Mouse (Mus musculus) limb, embryonic 14.5 days (tissue): ENCODE data around the gene Gm11634. TPM values are rescaled to one million over a fixed set of nuclear protein-coding genes. Genes with fewer than 3 reads are reported as not detected.
"Not testable (repeated sequence)": the region's sequence is repeated elsewhere in the genome, so short reads cannot be mapped to it uniquely, and the experiment has no call there.

ENCODE experiments used
- ATAC-seq: fragments of 200-750 bp; cut with Nextera tagmentation; 2 replicates; pipeline ENCODE4 v1.8.0; 2017; ENCODE audit warnings: low read depth, moderate number of reproducible peaks, moderate TSS enrichment; ENCODE audit not compliant: low FRiP score
- DNase-seq: peaks from one replicate; pipeline ENCODE4 v3.0.0-alpha.2; 2015; ENCODE audit warnings: low spot score
- H3K27ac ChIP-seq: fragments of 300-500 bp; sonication (generic); replicated peaks from 2 replicates; pipeline ENCODE4 v1.5.1; 2014; ENCODE audit warnings: low read depth, mild to moderate bottlenecking, low read length, moderate library complexity, mixed read lengths
- H3K27me3 ChIP-seq: fragments of 300-500 bp; sonication (generic); 2 replicates; pipeline ENCODE4 v1.6.1; 2014; ENCODE audit warnings: low read length, mixed read lengths; ENCODE audit not compliant: control insufficient read depth, insufficient read depth
- H3K36me3 ChIP-seq: fragments of 300-500 bp; sonication (generic); 2 replicates; pipeline ENCODE4 v1.6.1; 2014; ENCODE audit warnings: mild to moderate bottlenecking, low read length, moderate library complexity, mixed read lengths; ENCODE audit not compliant: control insufficient read depth, insufficient read depth
- H3K4me1 ChIP-seq: fragments of 300-500 bp; sonication (generic); 2 replicates; pipeline ENCODE4 v1.6.1; 2014; ENCODE audit warnings: antibody characterized with exemption, low read length, mixed read lengths; ENCODE audit not compliant: control insufficient read depth, insufficient read depth
- H3K4me2 ChIP-seq: fragments of 300-500 bp; sonication (generic); replicated peaks from 2 replicates; pipeline ENCODE4 v1.6.1; 2014; ENCODE audit warnings: low read depth, mild to moderate bottlenecking, low read length, moderate library complexity; ENCODE audit not compliant: severe bottlenecking
- H3K4me3 ChIP-seq: fragments of 300-500 bp; sonication (generic); replicated peaks from 2 replicates; pipeline ENCODE4 v1.5.1; 2014; ENCODE audit warnings: low read length
- H3K9ac ChIP-seq: fragments of 300-500 bp; sonication (generic); 2 replicates; pipeline ENCODE4 v1.6.1; 2014; ENCODE audit warnings: mild to moderate bottlenecking, low read depth, low read length, moderate library complexity; ENCODE audit not compliant: severe bottlenecking
- H3K9me3 ChIP-seq: fragments of 300-500 bp; sonication (generic); 2 replicates; pipeline ENCODE4 v1.6.1; 2016; ENCODE audit warnings: low read length; ENCODE audit not compliant: control insufficient read depth
- POLR2A ChIP-seq: fragments of 200-500 bp; IDR thresholded peaks from 2 replicates; pipeline ENCODE4 v1.8.0; 2012; ENCODE audit warnings: inconsistent platforms, mild to moderate bottlenecking, moderate library complexity, borderline replicate concordance; ENCODE audit not compliant: insufficient read depth, insufficient read length; ENCODE audit errors: extremely low read depth
- WGBS: fragments of 180-500 bp; shearing (Covaris S2); extraction: QIAGEN DNeasy Blood & Tissue Kit; methylation state at CpG from one replicate; pipeline ENCODE4 v1.1.7; 2014; 5-methylcytosine and 5-hydroxymethylcytosine counted together
- polyA plus RNA-seq, 2 experiments: library from polyadenylated mRNA; depleted of rRNA in 1 of 2; stranded (reverse) in 1 of 2; unstranded in 1 of 2; fragments of >200 nt; fragmentation: Nextera tagmentation in 1 of 2; extraction: Ambion mirVana in 1 of 2; gene quantifications; 2 replicates each; pipeline versions ENCODE4 v1.2.1 to v1.2.3; 2012 to 2014

Gm11634 gene
- polyA plus RNA-seq (2012; rRNA removed) (not detected in 2 replicates), polyA plus RNA-seq (2014; fragmentation: Nextera tagmentation; extraction: Ambion mirVana) (not detected in 2 replicates)

GRCm38 (mm10) chr11:101599156-101599555 lies at the start of gene Gm11634:
Gm11634 (minus strand) TSS chr11:101599256.
- Histone ChIP-seq H3K4me1 (no peaks in the 10 kb centered on the region), H3K9ac (no peak within 1 kb of the TSS), H3K27ac (no peak within 1 kb of the TSS), H3K4me3 (no peak within 1 kb of the TSS), H3K9me3 (no peaks in the 10 kb centered on the region), H3K4me2 (no peak within 1 kb of the TSS), H3K36me3 (no peaks in the 10 kb centered on the region), H3K27me3 (no peaks in the 10 kb centered on the region)
- ATAC-seq (no peak), DNase-seq (no peak)
- no peak for TF ChIP-seq POLR2A
- 74% methylated on average over 6 of the region's 6 CpGs for WGBS

GRCm38 (mm10) chr11:101647093-101647492 lies 48.0 kb upstream of the Gm11634 start:
- H3K4me1 ChIP-seq, H3K36me3 ChIP-seq, DNase-seq, ATAC-seq, H3K9me3 ChIP-seq, H3K4me2 ChIP-seq, H3K4me3 ChIP-seq, H3K9ac ChIP-seq, H3K27ac ChIP-seq, H3K27me3 ChIP-seq: not testable (repeated sequence)
- WGBS: 92% methylated on average over 9 of the region's 10 CpGs

GRCm38 (mm10) chr11:101646283-101646794 lies 47.3 kb upstream of the Gm11634 start:
- not testable (repeated sequence) for H3K36me3 ChIP-seq, H3K4me1 ChIP-seq, DNase-seq, H3K27me3 ChIP-seq, H3K9me3 ChIP-seq, ATAC-seq
- Histone ChIP-seq H3K4me3 (peak overlapping the region; percentile 24), H3K27ac (peak overlapping the region; percentile 95), H3K4me2 (peak overlapping the region; percentile 43), H3K9ac (peak overlapping the region; percentile 52; the same call in 1 of the 2 replicates)
- 17% methylated on average over 12 of the region's 16 CpGs for WGBS

- WGBS: under 1% methylated on average over 36 of the region's 56 CpGs
- Histone ChIP-seq H3K9ac (peak overlapping the region; percentile 52; the same call in 1 of the 2 replicates), H3K27ac (peak overlapping the region; percentile 95), H3K4me3 (peak overlapping the region; percentile 24), H3K4me2 (peak overlapping the region; percentile 43)
- H3K27me3 ChIP-seq, H3K36me3 ChIP-seq, H3K9me3 ChIP-seq, H3K4me1 ChIP-seq: not testable (repeated sequence)
- TF ChIP-seq POLR2A: peak; percentile 30; the same call in 1 of the 2 replicates
- ATAC-seq: peak; percentile 83
- peak; percentile 76 for DNase-seq
Observed at GRCm38 (mm10) chr11:101645411-101646282, 46.6 kb upstream of the Gm11634 start.

- not testable (repeated sequence) for H3K4me2 ChIP-seq, H3K27me3 ChIP-seq, H3K9me3 ChIP-seq, H3K36me3 ChIP-seq, ATAC-seq, H3K27ac ChIP-seq, H3K4me1 ChIP-seq, H3K9ac ChIP-seq, H3K4me3 ChIP-seq, DNase-seq
- WGBS: under 1% methylated on average over 4 of the region's 4 CpGs
Observed at GRCm38 (mm10) chr11:101645043-101645410, 46.0 kb upstream of the Gm11634 start.
